Mouse (Mus musculus): Measurements from ENCODE around the gene Ccnjl. TPM values are rescaled to one million over a fixed set of nuclear protein-coding genes. Genes with fewer than 3 reads are reported as not detected.

Ccnjl gene
- polyA plus RNA-seq, 1 experiment from 2014 or later: 7.7 TPM

- DNase-seq (ENCODE audit: low spot score): peak; percentile 44
- Histone ChIP-seq H3K9ac (ENCODE audit: low read length) (no peak overlapping the region), H3K4me2 (ENCODE audit: low read length) (no peak overlapping the region), H3K9me3 (replicated peaks; ENCODE audit: control insufficient read depth, low read length) (no peaks in the 10 kb centered on the region), H3K4me3 (ENCODE audit: low read depth, low read length) (no peak overlapping the region), H3K27ac (ENCODE audit: low read depth, low read length) (no peak overlapping the region), H3K4me1 (ENCODE audit: control insufficient read depth, insufficient read depth, low read length) (no peaks in the 10 kb centered on the region), H3K36me3 (ENCODE audit: control insufficient read depth, insufficient read depth, low read length) (peaks cover 11% of the 10 kb centered on the region), H3K27me3 (replicated peaks; ENCODE audit: control insufficient read depth, insufficient read depth, low read length) (no peaks in the 10 kb centered on the region)
- ATAC-seq: peak; percentile 57; the same call in 1 of the 2 replicates
- 27% methylated on average over 6 of the region's 6 CpGs for WGBS
Measured at GRCm38 (mm10) chr11:43539863-43540262, 11.3 kb downstream of the Ccnjl start.

- ATAC-seq: no peak
- Histone ChIP-seq H3K27ac (ENCODE audit: low read depth, low read length) (no peak overlapping the region), H3K9me3 (replicated peaks; ENCODE audit: control insufficient read depth, low read length) (no peaks in the 10 kb centered on the region), H3K4me1 (ENCODE audit: control insufficient read depth, insufficient read depth, low read length) (peaks cover 18% of the 10 kb centered on the region; the same call in 1 of the 2 replicates), H3K4me2 (ENCODE audit: low read length) (no peak overlapping the region), H3K27me3 (replicated peaks; ENCODE audit: control insufficient read depth, insufficient read depth, low read length) (no peaks in the 10 kb centered on the region), H3K9ac (ENCODE audit: low read length) (no peak overlapping the region), H3K36me3 (ENCODE audit: control insufficient read depth, insufficient read depth, low read length) (peaks cover 7% of the 10 kb centered on the region; the same call in 1 of the 2 replicates), H3K4me3 (ENCODE audit: low read depth, low read length) (no peak overlapping the region)
- DNase-seq (ENCODE audit: low spot score): no peak
- WGBS: 93% methylated on average over 15 of the region's 15 CpGs
Measured at GRCm38 (mm10) chr11:43543711-43544466, 15.3 kb downstream of the Ccnjl start.

- 90% methylated on average over 7 of the region's 7 CpGs for WGBS
- DNase-seq (ENCODE audit: low spot score) (no peak), ATAC-seq (no peak)
Measured at GRCm38 (mm10) chr11:43544819-43545218, 16.2 kb downstream of the Ccnjl start.

GRCm38 (mm10) chr11:43545873-43546475 lies 17.4 kb downstream of the Ccnjl start:
- Histone ChIP-seq H3K9me3 (replicated peaks; ENCODE audit: control insufficient read depth, low read length) (no peaks in the 10 kb centered on the region), H3K27ac (ENCODE audit: low read depth, low read length) (no peak overlapping the region), H3K9ac (ENCODE audit: low read length) (no peak overlapping the region), H3K4me1 (ENCODE audit: control insufficient read depth, insufficient read depth, low read length) (peaks cover 30% of the 10 kb centered on the region; the same call in 1 of the 2 replicates), H3K4me3 (ENCODE audit: low read depth, low read length) (no peak overlapping the region), H3K36me3 (ENCODE audit: control insufficient read depth, insufficient read depth, low read length) (peaks cover 7% of the 10 kb centered on the region; the same call in 1 of the 2 replicates), H3K27me3 (replicated peaks; ENCODE audit: control insufficient read depth, insufficient read depth, low read length) (no peaks in the 10 kb centered on the region), H3K4me2 (ENCODE audit: low read length) (0 out of 2 replicates have a peak overlapping the region, but pooled peaks have one; percentile 14)
- DNase-seq (ENCODE audit: low spot score) (no peak), ATAC-seq (no peak)
- 30% methylated on average over 16 of the region's 16 CpGs for WGBS

More at GRCm38 (mm10) chr11:43544819-43545218, 16.2 kb downstream of the Ccnjl start:
- Histone ChIP-seq H3K9me3 (replicated peaks; ENCODE audit: control insufficient read depth, low read length) (no peaks in the 10 kb centered on the region), H3K27ac (ENCODE audit: low read depth, low read length) (no peak overlapping the region), H3K27me3 (replicated peaks; ENCODE audit: control insufficient read depth, insufficient read depth, low read length) (no peaks in the 10 kb centered on the region), H3K4me1 (ENCODE audit: control insufficient read depth, insufficient read depth, low read length) (peaks cover 27% of the 10 kb centered on the region; the same call in 1 of the 2 replicates), H3K36me3 (ENCODE audit: control insufficient read depth, insufficient read depth, low read length) (peaks cover 7% of the 10 kb centered on the region; the same call in 1 of the 2 replicates), H3K4me2 (ENCODE audit: low read length) (no peak overlapping the region), H3K4me3 (ENCODE audit: low read depth, low read length) (no peak overlapping the region), H3K9ac (ENCODE audit: low read length) (no peak overlapping the region)

GRCm38 (mm10) chr11:43546678-43547077 lies 18.1 kb downstream of the Ccnjl start:
- Histone ChIP-seq H3K4me3 (ENCODE audit: low read depth, low read length) (no peak overlapping the region), H3K9ac (ENCODE audit: low read length) (no peak overlapping the region), H3K27ac (ENCODE audit: low read depth, low read length) (no peak overlapping the region), H3K36me3 (ENCODE audit: control insufficient read depth, insufficient read depth, low read length) (peaks cover 7% of the 10 kb centered on the region; the same call in 1 of the 2 replicates), H3K9me3 (replicated peaks; ENCODE audit: control insufficient read depth, low read length) (no peaks in the 10 kb centered on the region), H3K27me3 (replicated peaks; ENCODE audit: control insufficient read depth, insufficient read depth, low read length) (no peaks in the 10 kb centered on the region), H3K4me1 (ENCODE audit: control insufficient read depth, insufficient read depth, low read length) (peaks cover 30% of the 10 kb centered on the region; the same call in 1 of the 2 replicates), H3K4me2 (ENCODE audit: low read length) (no peak overlapping the region)
- no peak for DNase-seq (ENCODE audit: low spot score)
- ATAC-seq: no peak
- 14% methylated on average over 4 of the region's 4 CpGs for WGBS

- Histone ChIP-seq H3K4me1 (ENCODE audit: control insufficient read depth, insufficient read depth, low read length) (peaks cover 30% of the 10 kb centered on the region; the same call in 1 of the 2 replicates), H3K4me3 (ENCODE audit: low read depth, low read length) (no peak overlapping the region), H3K9me3 (replicated peaks; ENCODE audit: control insufficient read depth, low read length) (no peaks in the 10 kb centered on the region), H3K27me3 (replicated peaks; ENCODE audit: control insufficient read depth, insufficient read depth, low read length) (no peaks in the 10 kb centered on the region), H3K27ac (ENCODE audit: low read depth, low read length) (peak overlapping the region; percentile 40), H3K9ac (ENCODE audit: low read length) (no peak overlapping the region), H3K36me3 (ENCODE audit: control insufficient read depth, insufficient read depth, low read length) (0 out of 2 replicates have a peak, but pooled peaks cover 7% of the 10 kb centered on the region), H3K4me2 (ENCODE audit: low read length) (no peak overlapping the region)
- ATAC-seq (peak; percentile 89), DNase-seq (ENCODE audit: low spot score) (peak; percentile 90)
- 2% methylated on average over 7 of the region's 7 CpGs for WGBS
Measured at GRCm38 (mm10) chr11:43548148-43548547, 19.6 kb downstream of the Ccnjl start.

- Histone ChIP-seq H3K27ac (ENCODE audit: low read depth, low read length) (peak overlapping the region; percentile 40; the same call in 1 of the 2 replicates), H3K4me3 (ENCODE audit: low read depth, low read length) (no peak overlapping the region), H3K9me3 (replicated peaks; ENCODE audit: control insufficient read depth, low read length) (no peaks in the 10 kb centered on the region), H3K36me3 (ENCODE audit: control insufficient read depth, insufficient read depth, low read length) (0 out of 2 replicates have a peak, but pooled peaks cover 2% of the 10 kb centered on the region), H3K27me3 (replicated peaks; ENCODE audit: control insufficient read depth, insufficient read depth, low read length) (no peaks in the 10 kb centered on the region), H3K9ac (ENCODE audit: low read length) (no peak overlapping the region), H3K4me1 (ENCODE audit: control insufficient read depth, insufficient read depth, low read length) (peaks cover 30% of the 10 kb centered on the region; the same call in 1 of the 2 replicates), H3K4me2 (ENCODE audit: low read length) (no peak overlapping the region)
- 49% methylated on average over 12 of the region's 12 CpGs for WGBS
- ATAC-seq (no peak), DNase-seq (ENCODE audit: low spot score) (no peak)
Measured at GRCm38 (mm10) chr11:43548657-43549435, 20.3 kb downstream of the Ccnjl start.

GRCm38 (mm10) chr11:43549701-43550100 lies 21.1 kb downstream of the Ccnjl start:
- no peaks in the 10 kb centered on the region for H3K36me3 ChIP-seq (ENCODE audit: control insufficient read depth, insufficient read depth, low read length)
- no peaks in the 10 kb centered on the region for H3K9me3 ChIP-seq (replicated peaks; ENCODE audit: control insufficient read depth, low read length)
- peaks cover 30% of the 10 kb centered on the region; the same call in 1 of the 2 replicates for H3K4me1 ChIP-seq (ENCODE audit: control insufficient read depth, insufficient read depth, low read length)
- WGBS: 58% methylated on average over 11 of the region's 11 CpGs
- H3K27ac ChIP-seq (ENCODE audit: low read depth, low read length): no peak overlapping the region
- ATAC-seq (no peak), DNase-seq (ENCODE audit: low spot score) (no peak)
- H3K27me3 ChIP-seq (replicated peaks; ENCODE audit: control insufficient read depth, insufficient read depth, low read length): no peaks in the 10 kb centered on the region
- no peak overlapping the region for H3K4me2 ChIP-seq (ENCODE audit: low read length)
- no peak overlapping the region for H3K4me3 ChIP-seq (ENCODE audit: low read depth, low read length)
- H3K9ac ChIP-seq (ENCODE audit: low read length): no peak overlapping the region

Data from forebrain, embryonic 14.5 days (tissue).